8 mouse cellular contexts compared by ENCODE assay signal in the genomic region with DNA sequence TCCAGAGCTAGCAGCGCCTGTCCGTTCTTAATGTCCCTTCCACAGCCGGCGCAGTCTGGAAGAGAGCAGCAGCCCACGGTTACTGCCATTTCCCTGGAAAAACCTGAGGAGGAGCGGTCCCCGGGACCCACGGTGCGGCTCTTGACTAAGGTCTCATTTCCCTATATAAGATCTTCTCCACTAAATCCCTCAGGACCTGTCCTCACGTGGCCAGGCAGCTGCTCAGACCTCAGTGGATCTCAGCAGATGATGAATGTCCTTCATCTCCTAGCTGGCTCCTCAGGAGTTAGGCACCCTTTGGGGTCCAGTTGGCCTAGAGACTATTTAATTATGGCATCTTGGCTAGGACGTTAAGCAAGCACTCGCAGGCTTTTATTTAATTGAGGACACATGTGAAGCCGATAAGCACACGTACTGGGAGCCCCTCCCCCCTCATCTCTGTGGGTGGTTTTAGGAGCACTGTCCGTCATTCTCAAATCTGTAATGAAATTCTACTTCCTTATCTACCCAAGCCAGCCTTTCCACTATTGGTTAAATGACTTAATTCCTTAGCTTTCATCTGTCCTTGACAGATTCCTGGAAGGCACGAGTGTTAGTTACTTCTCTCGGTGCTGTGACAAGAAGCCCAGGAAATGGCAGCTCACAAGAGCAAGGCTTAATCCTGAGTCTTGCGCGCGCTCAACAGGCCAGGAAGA.
A peak's percentile ranks its signal among the peaks of the same experiment; 100 is the strongest.
DNase-seq lines count a peak whose midpoint lies in the region; ATAC-seq and TF ChIP-seq lines count a peak whose summit lies in the region.

No protein-coding gene starts in this region.

- intact Hi-C loops in left cerebral cortex, adult 2 months (cut with DNase I): loop anchor here (5.0 kb wide), 1 partner anchor 218 kb away; no protein-coding TSS in a partner anchor

- ATAC-seq in forebrain, embryonic 15.5 days (replicated peaks): no peak
- 0 out of 2 replicates have a peak, but pooled peaks have one; percentile 23 for ATAC-seq in intestine, embryonic 15.5 days
- no peak for ATAC-seq in neural tube, embryonic 14.5 days (ENCODE audit: low read depth)

- peaks cover 26% of the 10 kb centered on the region for H3K4me1 ChIP-seq in forebrain, embryonic 15.5 days
- H3K4me1 ChIP-seq in intestine, embryonic 15.5 days (replicated peaks): peaks cover 18% of the 10 kb centered on the region
- H3K4me1 ChIP-seq in neural tube, embryonic 14.5 days (ENCODE audit: control insufficient read depth, insufficient read depth, low read length): peaks cover 18% of the 10 kb centered on the region

- H3K27me3 ChIP-seq in forebrain, embryonic 15.5 days: no peaks in the 10 kb centered on the region
- H3K27me3 ChIP-seq in intestine, embryonic 15.5 days (replicated peaks): no peaks in the 10 kb centered on the region
- no peaks in the 10 kb centered on the region for H3K27me3 ChIP-seq in neural tube, embryonic 14.5 days (ENCODE audit: control insufficient read depth, insufficient read depth, low read length)

- WGBS in forebrain, embryonic 15.5 days: 52% methylated on average over 20 of the region's 20 CpGs
- WGBS in intestine, embryonic 15.5 days: 43% methylated on average over 20 of the region's 20 CpGs
- WGBS in neural tube, embryonic 14.5 days: 33% methylated on average over 20 of the region's 20 CpGs

- H3K4me2 ChIP-seq in forebrain, embryonic 15.5 days (replicated peaks): no peak overlapping the region
- H3K4me2 ChIP-seq in intestine, embryonic 15.5 days (replicated peaks): peak overlapping the region; percentile 41
- H3K4me2 ChIP-seq in neural tube, embryonic 14.5 days (ENCODE audit: low read depth, low read length): peak overlapping the region; percentile 29

- H3K9me3 ChIP-seq in forebrain, embryonic 15.5 days: no peaks in the 10 kb centered on the region
- no peaks in the 10 kb centered on the region for H3K9me3 ChIP-seq in intestine, embryonic 15.5 days
- H3K9me3 ChIP-seq in neural tube, embryonic 14.5 days (ENCODE audit: control insufficient read depth, low read length): no peaks in the 10 kb centered on the region

- H3K27ac ChIP-seq in left cerebral cortex, adult 2 months: 0 out of 2 replicates have a peak overlapping the region, but pooled peaks have one; percentile 15
- H3K27ac ChIP-seq in forebrain, embryonic 15.5 days (replicated peaks): peak overlapping the region; percentile 32; the same call in 1 of the 2 replicates
- peak overlapping the region; percentile 36; the same call in 1 of the 2 replicates for H3K27ac ChIP-seq in intestine, embryonic 15.5 days
- peak overlapping the region; percentile 44 for H3K27ac ChIP-seq in neural tube, embryonic 14.5 days (ENCODE audit: low read depth, low read length)

- TF ChIP-seq CTCF in left cerebral cortex, adult 2 months (IDR thresholded peaks at IDR 0.05): no peak

- H3K9ac ChIP-seq in forebrain, embryonic 15.5 days (replicated peaks): no peak overlapping the region; the same call in 1 of the 2 replicates
- peak overlapping the region; percentile 3; the same call in 1 of the 2 replicates for H3K9ac ChIP-seq in intestine, embryonic 15.5 days
- H3K9ac ChIP-seq in neural tube, embryonic 14.5 days (replicated peaks; ENCODE audit: low read depth, low read length): 0 out of 2 replicates have a peak overlapping the region, but pooled peaks have one; percentile 16

- no peak overlapping the region for H3K4me3 ChIP-seq in left cerebral cortex, adult 2 months
- H3K4me3 ChIP-seq in forebrain, embryonic 15.5 days: no peak overlapping the region
- H3K4me3 ChIP-seq in intestine, embryonic 15.5 days (replicated peaks): no peak overlapping the region
- H3K4me3 ChIP-seq in neural tube, embryonic 14.5 days (ENCODE audit: low read depth, low read length): no peak overlapping the region

- no peaks in the 10 kb centered on the region for H3K36me3 ChIP-seq in forebrain, embryonic 15.5 days
- H3K36me3 ChIP-seq in intestine, embryonic 15.5 days: no peaks in the 10 kb centered on the region
- no peaks in the 10 kb centered on the region for H3K36me3 ChIP-seq in neural tube, embryonic 14.5 days (ENCODE audit: control insufficient read depth, insufficient read depth, low read length)

- DNase-seq in left cerebral cortex, adult 2 months (ENCODE audit: extremely low spot score in 1 of 2, low spot score in 2 of 2): no peak
- no peak for DNase-seq in left cerebral cortex, adult 11 months (ENCODE audit: low spot score)
- DNase-seq in left cerebral cortex, adult 8-10 months (ENCODE audit: low spot score in 2 of 2): no peak
- no peak for DNase-seq in spleen, postnatal 14 days (ENCODE audit: low spot score in 2 of 2)
- no peak for DNase-seq in layer of hippocampus, adult 8-10 months (ENCODE audit: low spot score in 2 of 2)
